Mouse (Mus musculus) hindbrain, embryonic 10.5 days (tissue): Measurements from ENCODE around the gene Ager. TPM values are rescaled to one million over a fixed set of nuclear protein-coding genes. Genes with fewer than 3 reads are reported as not detected.
A peak's percentile ranks its signal among the peaks of the same experiment; 100 is the strongest.

Experiments
- DNase-seq: peaks from one replicate; pipeline ENCODE4 v3.0.0-alpha.2; 2017; ENCODE audit warnings: low spot score
- H3K27ac ChIP-seq: fragments of 300-500 bp; sonication (generic); 2 replicates; pipeline ENCODE4 v1.5.1; 2016; ENCODE audit warnings: mild to moderate bottlenecking, moderate library complexity
- H3K27me3 ChIP-seq: fragments of 300-500 bp; sonication (generic); 2 replicates; pipeline ENCODE4 v1.6.1; 2016; ENCODE audit warnings: mild to moderate bottlenecking; ENCODE audit not compliant: poor library complexity, insufficient read depth, severe bottlenecking
- H3K36me3 ChIP-seq: fragments of 300-500 bp; sonication (generic); 2 replicates; pipeline ENCODE4 v1.6.1; 2016; ENCODE audit warnings: mild to moderate bottlenecking, moderate library complexity
- H3K4me1 ChIP-seq: fragments of 300-500 bp; sonication (generic); replicated peaks from 2 replicates; pipeline ENCODE4 v1.6.1; 2016; ENCODE audit warnings: mild to moderate bottlenecking
- H3K4me3 ChIP-seq: fragments of 300-500 bp; sonication (generic); 2 replicates; pipeline ENCODE4 v1.5.1; 2016; ENCODE audit warnings: mild to moderate bottlenecking, moderate library complexity
- H3K9me3 ChIP-seq: fragments of 300-500 bp; sonication (generic); 2 replicates; pipeline ENCODE4 v1.6.1; 2016; ENCODE audit warnings: mild to moderate bottlenecking, moderate library complexity
- WGBS: fragments of 180-500 bp; shearing (Covaris S2); methylation state at CpG from one replicate; pipeline ENCODE4 v1.1.7; 2016; 5-methylcytosine and 5-hydroxymethylcytosine counted together
- polyA plus RNA-seq: library from polyadenylated mRNA; unstranded; fragments of >200 nt; fragmentation: Nextera tagmentation; extraction: Ambion mirVana; gene quantifications from 2 replicates; pipeline ENCODE4 v1.2.1, GENCODE M21; 2016

The Ager gene
- polyA plus RNA-seq, 1 experiment from 2014 or later: 2.0 TPM

DNA sequence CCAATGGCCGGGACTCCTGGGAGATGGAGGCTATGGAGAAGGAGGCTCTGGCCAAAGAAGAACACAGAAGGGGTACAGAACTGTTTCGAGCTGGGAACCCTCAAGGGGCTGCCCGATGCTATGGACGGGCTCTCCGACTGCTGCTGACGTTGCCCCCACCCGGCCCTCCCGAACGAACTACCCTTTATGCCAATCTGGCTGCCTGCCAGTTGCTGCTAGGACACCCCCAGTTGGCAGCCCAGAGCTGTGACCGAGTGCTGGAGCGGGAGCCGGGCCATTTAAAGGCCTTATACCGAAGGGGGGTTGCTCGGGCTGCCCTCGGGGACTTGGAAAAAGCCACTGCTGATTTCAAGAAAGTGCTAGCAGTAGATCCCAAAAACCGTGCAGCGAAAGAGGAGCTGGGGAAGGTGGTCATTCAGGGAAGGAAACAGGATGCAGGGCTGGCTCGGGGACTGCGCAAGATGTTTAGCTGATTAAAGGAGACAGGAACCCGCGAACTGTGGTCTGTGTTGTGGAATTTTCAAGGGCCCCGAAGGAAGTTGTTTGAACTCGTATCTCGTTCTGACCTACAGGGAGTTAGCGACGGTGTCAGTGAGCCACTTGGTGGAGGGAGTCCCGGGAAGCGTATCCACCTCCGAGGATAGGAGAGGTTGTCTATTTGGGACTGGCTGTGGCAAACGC, 48.3 kb downstream of the Ager start:
- H3K27ac ChIP-seq: no peak overlapping the region
- 94% methylated on average over 30 of the region's 30 CpGs for WGBS
- peak overlapping the region; percentile 98 for H3K4me3 ChIP-seq
- no peak for DNase-seq
- H3K27me3 ChIP-seq: no peaks in the 10 kb centered on the region
- peaks cover 36% of the 10 kb centered on the region for H3K36me3 ChIP-seq
- no peaks in the 10 kb centered on the region for H3K9me3 ChIP-seq
- peaks cover 48% of the 10 kb centered on the region for H3K4me1 ChIP-seq

GRCm38 (mm10) chr17:34646906-34647787, 49.5 kb downstream of the Ager start, which contains the start of gene Atf6b:
Gene Atf6b, plus strand, starts transcription at chr17:34647146.
- no peaks in the 10 kb centered on the region for H3K27me3 ChIP-seq
- peak within 1 kb of the TSS; percentile 96 for H3K27ac ChIP-seq
- H3K4me3 ChIP-seq: peak within 1 kb of the TSS; percentile 98
- peak; percentile 97 for DNase-seq
- H3K9me3 ChIP-seq: no peaks in the 10 kb centered on the region
- H3K36me3 ChIP-seq: peaks cover 47% of the 10 kb centered on the region
- H3K4me1 ChIP-seq: peaks cover 41% of the 10 kb centered on the region
- WGBS: 1% methylated on average over 66 of the region's 66 CpGs

GRCm38 (mm10) chr17:34648141-34648890, 50.7 kb downstream of the Ager start:
- Histone ChIP-seq H3K4me3 (peak overlapping the region; percentile 98), H3K27me3 (no peaks in the 10 kb centered on the region), H3K9me3 (no peaks in the 10 kb centered on the region), H3K4me1 (peaks cover 41% of the 10 kb centered on the region), H3K27ac (no peak overlapping the region), H3K36me3 (peaks cover 59% of the 10 kb centered on the region)
- WGBS: 85% methylated on average over 16 of the region's 16 CpGs
- DNase-seq: no peak

- no peaks in the 10 kb centered on the region for H3K9me3 ChIP-seq
- 88% methylated on average over 18 of the region's 18 CpGs for WGBS
- H3K27ac ChIP-seq: no peak overlapping the region
- no peaks in the 10 kb centered on the region for H3K27me3 ChIP-seq
- H3K4me1 ChIP-seq: peaks cover 44% of the 10 kb centered on the region
- no peak for DNase-seq
- H3K4me3 ChIP-seq: no peak overlapping the region
- H3K36me3 ChIP-seq: peaks cover 69% of the 10 kb centered on the region
Observed at GRCm38 (mm10) chr17:34649106-34649864, 51.6 kb downstream of the Ager start.

Other genes with a start within 250 kb of the Ager start
- gene Btnl2, start 243.0 kb upstream of the Ager start, polyA plus RNA-seq: not detected in 2 replicates
- not detected in 2 replicates for gene Btnl1, start 220.7 kb upstream of the Ager start, polyA plus RNA-seq
- 1.4 and 2.0 TPM in 2 replicates for gene BC051142, start 199.0 kb upstream of the Ager start, polyA plus RNA-seq
- not detected in 2 replicates for gene Btnl4, start 120.5 kb upstream of the Ager start, polyA plus RNA-seq
- gene Btnl6, start 80.5 kb upstream of the Ager start, polyA plus RNA-seq: not detected in 2 replicates
- 9.1 and 12.5 TPM in 2 replicates for gene Notch4, start 33.6 kb upstream of the Ager start, polyA plus RNA-seq
- 8.1 and 8.4 TPM in 2 replicates for gene Gpsm3, start 8.1 kb upstream of the Ager start, polyA plus RNA-seq
- gene Pbx2, start 6.6 kb upstream of the Ager start, polyA plus RNA-seq: 17.7 and 17.8 TPM in 2 replicates
- gene Rnf5, start 5.8 kb downstream of the Ager start, polyA plus RNA-seq: 202 and 223 TPM in 2 replicates
- 68.1 and 104 TPM in 2 replicates for gene Agpat1, start 6.4 kb downstream of the Ager start, polyA plus RNA-seq
- 6.0 and 6.1 TPM in 2 replicates for gene Egfl8, start 18.1 kb downstream of the Ager start, polyA plus RNA-seq
- gene Ppt2, start 30.6 kb downstream of the Ager start, polyA plus RNA-seq: 22.7 and 28.7 TPM in 2 replicates
- 0.58 and 1.4 TPM in 2 replicates for gene Prrt1, start 31.7 kb downstream of the Ager start, polyA plus RNA-seq
- gene Fkbpl, start 46.9 kb downstream of the Ager start, polyA plus RNA-seq: 19.4 and 19.6 TPM in 2 replicates
- gene Atf6b, start 49.3 kb downstream of the Ager start, polyA plus RNA-seq: 111 and 118 TPM in 2 replicates
- gene Tnxb, start 72.7 kb downstream of the Ager start, polyA plus RNA-seq: 0.01 and 0.02 TPM in 2 replicates
- not detected in 2 replicates for gene C4b, start 146.0 kb downstream of the Ager start, polyA plus RNA-seq
- not detected in 2 replicates for gene Cyp21a1, start 206.7 kb downstream of the Ager start, polyA plus RNA-seq
- 29.0 and 34.4 TPM in 2 replicates for gene Stk19, start 239.1 kb downstream of the Ager start, polyA plus RNA-seq
- gene Dxo, start 239.2 kb downstream of the Ager start, polyA plus RNA-seq: 83.2 and 83.7 TPM in 2 replicates